Mouse (Mus musculus) lung, adult 2 months (tissue): ENCODE results near the gene Fau.

Experiments used
- CTCF ChIP-seq: fragments of 200-500 bp; IDR thresholded peaks from 2 replicates; pipeline ENCODE4 v1.5.1; 2011; ENCODE audit warnings: mild to moderate bottlenecking, low read length, control low read depth; ENCODE audit not compliant: insufficient read depth
- POLR2A ChIP-seq: fragments of 200-500 bp; IDR thresholded peaks from 2 replicates; pipeline ENCODE4 v1.6.1; 2011; ENCODE audit warnings: low read depth, mild to moderate bottlenecking, control low read depth, low read length, borderline replicate concordance; ENCODE audit errors: extremely low read depth

- TF ChIP-seq POLR2A: no peak
- TF ChIP-seq CTCF: no peak
Observed at GRCm38 (mm10) chr19:6013691-6014090, 44.0 kb upstream of the Fau start.
